24 mouse cellular contexts compared by ENCODE assay signal in the genomic region with DNA sequence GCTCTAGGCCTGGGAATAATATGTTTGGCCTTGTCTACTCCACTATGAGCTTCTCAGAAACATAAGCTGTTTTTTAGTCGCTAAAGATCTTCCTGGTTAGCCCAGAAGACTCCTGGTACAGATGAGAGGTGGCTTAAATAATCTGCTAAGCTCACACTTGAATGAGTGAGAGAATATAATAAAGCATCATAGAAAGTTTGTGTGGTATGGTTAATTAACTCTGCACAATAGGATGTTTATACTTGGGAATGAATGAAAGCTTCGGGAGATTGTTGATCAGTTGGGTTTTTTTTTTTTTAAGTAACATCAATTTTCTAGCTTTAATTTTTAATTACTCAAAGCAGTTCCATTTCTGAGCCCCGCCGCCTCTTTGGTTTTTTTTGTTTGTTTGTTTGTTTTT. TPM values are rescaled to one million over a fixed set of nuclear protein-coding genes. Genes with fewer than 3 reads are reported as not detected.
"Had no signal": no experiment of that assay in that cellular context is flagged by ENCODE, and none has a peak within 500 bp of the region (broad histone marks: within the 10 kb centered on the region; RNA-seq: fewer than 3 reads in every experiment).

No protein-coding gene starts in this region.

- H3K9me3 ChIP-seq: heart, embryonic 10.5 days; heart, embryonic 12.5 days; intestine, embryonic 15.5 days; limb, embryonic 10.5 days; limb, embryonic 12.5 days; liver, embryonic 13.5 days; liver, embryonic 15.5 days had no signal

- ATAC-seq: inflammation-experienced regulatory T-cells, adult 6 months; intestine, embryonic 15.5 days; intestine, postnatal 0 days had no signal

- H3K4me1 ChIP-seq: heart, embryonic 10.5 days; heart, embryonic 12.5 days; intestine, embryonic 15.5 days; limb, embryonic 10.5 days; limb, embryonic 12.5 days; liver, embryonic 13.5 days; liver, embryonic 15.5 days had no signal

- H3K27me3 ChIP-seq: heart, embryonic 12.5 days; intestine, embryonic 15.5 days; limb, embryonic 12.5 days; liver, embryonic 13.5 days; liver, embryonic 15.5 days had no signal

- H3K27ac ChIP-seq: gastrocnemius, adult 2 months; heart, embryonic 10.5 days; hindbrain, embryonic 14.5 days; intestine, embryonic 15.5 days; left cerebral cortex, adult 2 months; limb, embryonic 10.5 days; limb, embryonic 12.5 days; liver, embryonic 13.5 days; liver, embryonic 15.5 days had no signal

- H3K9ac ChIP-seq: heart, embryonic 12.5 days; hindbrain, embryonic 14.5 days; intestine, embryonic 15.5 days; limb, embryonic 12.5 days; liver, embryonic 13.5 days; liver, embryonic 15.5 days had no signal

- DNase-seq: gastrocnemius, adult 2 months; gastrocnemius, postnatal 10 days; gastrocnemius, postnatal 25 days; heart, adult 18-20 months; heart, postnatal 10 days; heart, postnatal 4 days; liver; liver, embryonic 13.5 days had no signal

- H3K4me3 ChIP-seq: gastrocnemius, adult 2 months; heart, embryonic 10.5 days; heart, embryonic 12.5 days; intestine, embryonic 15.5 days; left cerebral cortex, adult 2 months; limb, embryonic 10.5 days; limb, embryonic 12.5 days; liver, embryonic 13.5 days; liver, embryonic 15.5 days had no signal

- H3K4me2 ChIP-seq: heart, embryonic 12.5 days; hindbrain, embryonic 14.5 days; intestine, embryonic 15.5 days; limb, embryonic 12.5 days; liver, embryonic 11.5 days; liver, embryonic 13.5 days; liver, embryonic 15.5 days had no signal

- H3K36me3 ChIP-seq: heart, embryonic 10.5 days; heart, embryonic 12.5 days; intestine, embryonic 15.5 days; limb, embryonic 10.5 days; limb, embryonic 12.5 days; liver, embryonic 13.5 days; liver, embryonic 15.5 days had no signal

RNA-seq across cellular contexts. Expression of gene Atp13a4, which starts 8.8 kb away (rescaled TPM):
- total RNA-seq: gastrocnemius, adult 2 months; gastrocnemius, postnatal 10 days; gastrocnemius, postnatal 25 days; gastrocnemius, postnatal 4 days; granulocyte monocyte progenitor cell, adult 5-6 weeks; heart, adult 18-20 months; heart, postnatal 10 days; heart, postnatal 25 days; heart, postnatal 4 days had no signal
- polyA plus RNA-seq: heart, embryonic 14.5 days; heart, embryonic 16.5 days; inflammation-experienced regulatory T-cells, adult 6 months; intestine, postnatal 0 days; limb, embryonic 10.5 days; limb, embryonic 12.5 days; liver, embryonic 13.5 days; liver, embryonic 15.5 days had no signal
